Mouse (Mus musculus): Measurements from ENCODE around the gene Muc1. TPM values are rescaled to one million over a fixed set of nuclear protein-coding genes. Genes with fewer than 3 reads are reported as not detected.
A peak's percentile ranks its signal among the peaks of the same experiment; 100 is the strongest.

Muc1 gene
- polyA plus RNA-seq, 1 experiment from 2014 or later: 1.7 TPM

DNA sequence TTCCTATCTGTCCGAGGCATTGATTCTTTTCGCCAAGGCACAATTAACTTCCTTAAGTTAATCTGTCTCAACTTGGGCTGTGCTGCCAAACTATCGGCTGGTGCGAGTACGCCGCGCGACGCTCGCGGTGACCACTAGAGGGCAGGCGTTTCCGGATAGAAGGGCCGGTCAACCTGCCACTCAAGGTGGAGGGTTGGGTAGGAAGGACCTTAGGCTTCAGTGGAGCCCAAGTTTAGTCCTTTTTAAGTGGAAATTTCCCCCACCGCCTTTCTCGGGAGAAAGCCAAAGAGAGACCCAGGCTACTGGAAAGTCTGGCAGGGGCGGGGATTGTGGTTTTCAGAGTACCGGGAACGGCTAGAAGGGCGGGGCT is 692 bp upstream of the Muc1 start:
- Histone ChIP-seq H3K4me3 (peak overlapping the region; percentile 91), H3K27me3 (ENCODE audit: poor library complexity, severe bottlenecking) (peaks cover 43% of the 10 kb centered on the region), H3K9me3 (no peaks in the 10 kb centered on the region), H3K27ac (peak overlapping the region; percentile 99), H3K4me1 (peaks cover 84% of the 10 kb centered on the region), H3K36me3 (replicated peaks) (peaks cover 44% of the 10 kb centered on the region)
- 1% methylated on average over 20 of the region's 20 CpGs for WGBS
- peak; percentile 90 for DNase-seq (ENCODE audit: extremely low spot score, low spot score)

DNA sequence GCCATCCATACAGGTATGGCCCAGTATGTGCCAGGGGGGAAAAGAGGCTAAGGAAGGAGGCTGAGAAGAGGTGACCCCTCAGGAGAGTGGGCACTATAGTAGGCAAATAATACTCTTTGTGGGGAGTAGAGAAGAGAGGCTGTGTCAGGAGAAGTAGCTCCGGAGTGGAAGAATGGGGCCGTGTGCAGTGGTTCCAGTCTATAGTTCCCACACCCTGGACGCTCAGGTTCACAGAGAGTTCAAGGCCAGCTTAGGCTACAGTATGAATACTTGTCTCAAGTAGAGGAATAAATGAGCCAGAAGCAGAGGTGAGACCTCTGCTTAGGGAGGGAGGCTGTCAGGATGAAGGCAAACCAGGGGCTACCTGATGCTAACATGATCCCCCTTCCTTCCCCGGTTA is 419 bp downstream of the Muc1 start:
- WGBS: 56% methylated on average over 4 of the region's 4 CpGs

DNA sequence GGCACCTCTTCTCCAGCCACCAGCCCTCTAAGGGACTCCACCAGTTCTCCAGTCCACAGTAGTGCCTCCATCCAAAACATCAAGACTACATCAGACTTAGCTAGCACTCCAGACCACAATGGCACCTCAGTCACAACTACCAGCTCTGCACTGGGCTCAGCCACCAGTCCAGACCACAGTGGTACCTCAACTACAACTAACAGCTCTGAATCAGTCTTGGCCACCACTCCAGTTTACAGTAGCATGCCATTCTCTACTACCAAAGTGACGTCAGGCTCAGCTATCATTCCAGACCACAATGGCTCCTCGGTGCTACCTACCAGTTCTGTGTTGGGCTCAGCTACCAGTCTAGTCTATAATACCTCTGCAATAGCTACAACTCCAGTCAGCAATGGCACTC is 1.7 kb downstream of the Muc1 start:
- Histone ChIP-seq H3K4me3 (no peak overlapping the region), H3K36me3 (replicated peaks) (peaks cover 39% of the 10 kb centered on the region), H3K27ac (peak overlapping the region; percentile 46; the same call in 1 of the 2 replicates), H3K9me3 (no peaks in the 10 kb centered on the region), H3K27me3 (ENCODE audit: poor library complexity, severe bottlenecking) (peaks cover 44% of the 10 kb centered on the region), H3K4me1 (peaks cover 60% of the 10 kb centered on the region)
- 92% methylated on average over 2 of the region's 2 CpGs for WGBS
- DNase-seq (ENCODE audit: extremely low spot score, low spot score): no peak

More for the DNA sequence above, 419 bp downstream of the Muc1 start:
- H3K27me3 ChIP-seq (ENCODE audit: poor library complexity, severe bottlenecking): peaks cover 43% of the 10 kb centered on the region
- peaks cover 73% of the 10 kb centered on the region for H3K4me1 ChIP-seq
- peaks cover 43% of the 10 kb centered on the region for H3K36me3 ChIP-seq (replicated peaks)
- H3K9me3 ChIP-seq: no peaks in the 10 kb centered on the region
- peak overlapping the region; percentile 99; the same call in 1 of the 2 replicates for H3K27ac ChIP-seq
- no peak for DNase-seq (ENCODE audit: extremely low spot score, low spot score)
- H3K4me3 ChIP-seq: 0 out of 2 replicates have a peak overlapping the region, but pooled peaks have one; percentile 91

DNA sequence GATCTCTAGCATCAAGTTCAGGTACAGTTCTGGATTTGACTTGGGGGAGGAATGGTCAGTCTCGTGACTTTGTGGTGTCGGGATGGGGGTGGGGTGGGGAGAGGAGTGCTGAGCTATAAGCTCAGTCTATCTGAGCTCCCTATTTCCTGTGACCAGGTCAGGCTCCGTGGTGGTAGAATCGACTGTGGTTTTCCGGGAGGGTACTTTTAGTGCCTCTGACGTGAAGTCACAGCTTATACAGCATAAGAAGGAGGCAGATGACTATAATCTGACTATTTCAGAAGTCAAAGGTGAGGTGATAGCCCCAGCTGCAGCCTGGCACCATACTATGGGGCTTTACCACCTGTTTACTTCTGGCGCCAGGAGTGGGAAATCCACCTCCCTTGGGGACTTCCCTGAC is 2.5 kb downstream of the Muc1 start:
- Histone ChIP-seq H3K36me3 (replicated peaks) (peaks cover 42% of the 10 kb centered on the region), H3K27me3 (ENCODE audit: poor library complexity, severe bottlenecking) (peaks cover 36% of the 10 kb centered on the region)
- WGBS: 76% methylated on average over 7 of the region's 7 CpGs

DNA sequence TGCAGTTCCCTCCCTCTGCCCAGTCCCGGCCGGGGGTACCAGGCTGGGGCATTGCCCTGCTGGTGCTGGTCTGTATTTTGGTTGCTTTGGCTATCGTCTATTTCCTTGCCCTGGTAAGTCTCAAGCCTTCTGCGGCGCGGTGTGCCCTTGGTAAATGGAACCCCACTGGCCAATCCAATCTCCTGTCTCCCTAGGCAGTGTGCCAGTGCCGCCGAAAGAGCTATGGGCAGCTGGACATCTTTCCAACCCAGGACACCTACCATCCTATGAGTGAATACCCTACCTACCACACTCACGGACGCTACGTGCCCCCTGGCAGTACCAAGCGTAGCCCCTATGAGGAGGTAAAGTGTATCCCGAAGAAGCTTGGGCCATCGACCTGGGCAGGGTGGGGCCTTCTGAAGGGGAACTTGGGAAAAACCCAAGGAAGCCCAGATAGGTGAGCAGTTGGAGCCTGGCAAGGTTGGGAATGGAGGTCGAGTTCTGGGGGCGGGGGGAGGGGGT is 3.0 kb downstream of the Muc1 start:
- no peaks in the 10 kb centered on the region for H3K9me3 ChIP-seq
- 76% methylated on average over 16 of the region's 16 CpGs for WGBS
- H3K27ac ChIP-seq: no peak overlapping the region
- H3K27me3 ChIP-seq (ENCODE audit: poor library complexity, severe bottlenecking): peaks cover 34% of the 10 kb centered on the region
- peaks cover 48% of the 10 kb centered on the region for H3K4me1 ChIP-seq
- no peak overlapping the region for H3K4me3 ChIP-seq
- peaks cover 47% of the 10 kb centered on the region for H3K36me3 ChIP-seq (replicated peaks)
- DNase-seq (ENCODE audit: extremely low spot score, low spot score): no peak

More for the DNA sequence above, 2.5 kb downstream of the Muc1 start:
- no peaks in the 10 kb centered on the region for H3K9me3 ChIP-seq
- no peak overlapping the region for H3K4me3 ChIP-seq
- H3K27ac ChIP-seq: no peak overlapping the region
- peaks cover 53% of the 10 kb centered on the region for H3K4me1 ChIP-seq
- DNase-seq (ENCODE audit: extremely low spot score, low spot score): no peak

DNA sequence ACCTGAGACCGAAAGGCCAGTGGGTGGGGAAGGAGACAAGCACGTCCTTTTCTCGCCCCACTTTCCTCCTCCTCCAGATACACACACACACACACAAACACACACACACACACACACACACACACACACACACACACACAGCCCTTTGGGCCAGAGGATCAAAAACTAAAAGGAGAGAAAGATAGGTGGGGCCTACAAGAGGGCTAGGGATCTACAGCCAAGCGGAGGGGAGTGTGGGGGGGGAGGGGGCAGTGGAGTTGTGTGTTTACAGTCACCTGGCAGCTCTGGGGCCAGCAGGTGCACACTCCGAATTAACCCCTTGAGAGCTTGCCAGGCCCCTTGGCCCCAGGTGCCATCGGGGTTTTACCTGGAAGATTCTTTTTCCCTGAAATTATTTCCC is 3.8 kb downstream of the Muc1 start:
- Histone ChIP-seq H3K27me3 (ENCODE audit: poor library complexity, severe bottlenecking) (peaks cover 34% of the 10 kb centered on the region), H3K4me3 (no peak overlapping the region), H3K4me1 (peaks cover 40% of the 10 kb centered on the region), H3K36me3 (replicated peaks) (peaks cover 55% of the 10 kb centered on the region), H3K27ac (no peak overlapping the region), H3K9me3 (no peaks in the 10 kb centered on the region)
- WGBS: 65% methylated on average over 6 of the region's 6 CpGs
- no peak for DNase-seq (ENCODE audit: extremely low spot score, low spot score)

DNA sequence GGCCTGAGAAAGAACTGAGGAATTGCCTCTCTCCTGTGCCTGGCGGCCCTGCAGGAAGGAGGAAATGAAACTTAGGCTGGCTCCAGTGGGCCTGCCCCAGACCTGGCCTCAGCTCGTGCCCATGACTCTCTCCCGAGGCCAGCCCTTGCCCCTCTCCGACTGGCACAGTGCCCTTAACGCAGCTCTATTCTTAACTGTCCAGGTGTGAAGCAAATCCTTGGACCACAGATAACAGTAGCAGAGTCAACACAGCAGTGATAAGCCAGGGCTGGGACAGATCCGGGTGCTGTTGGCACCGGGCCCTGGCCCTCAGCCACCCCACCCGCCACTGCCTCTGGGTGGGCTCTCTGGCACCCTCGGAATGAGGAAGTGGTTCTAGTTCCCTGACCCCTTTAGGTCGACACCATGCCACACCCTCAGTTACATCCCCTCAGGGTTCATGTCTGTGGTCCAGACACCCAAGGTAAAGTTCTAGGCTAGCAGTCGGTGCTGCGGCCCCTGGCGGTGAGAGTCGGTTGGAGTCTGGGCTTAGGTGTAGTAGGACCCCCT is 4.8 kb downstream of the Muc1 start:
- Histone ChIP-seq H3K4me1 (peaks cover 38% of the 10 kb centered on the region), H3K27ac (no peak overlapping the region), H3K36me3 (replicated peaks) (peaks cover 65% of the 10 kb centered on the region), H3K27me3 (ENCODE audit: poor library complexity, severe bottlenecking) (peaks cover 33% of the 10 kb centered on the region), H3K9me3 (no peaks in the 10 kb centered on the region), H3K4me3 (no peak overlapping the region)
- 88% methylated on average over 14 of the region's 14 CpGs for WGBS
- no peak for DNase-seq (ENCODE audit: extremely low spot score, low spot score)

DNA sequence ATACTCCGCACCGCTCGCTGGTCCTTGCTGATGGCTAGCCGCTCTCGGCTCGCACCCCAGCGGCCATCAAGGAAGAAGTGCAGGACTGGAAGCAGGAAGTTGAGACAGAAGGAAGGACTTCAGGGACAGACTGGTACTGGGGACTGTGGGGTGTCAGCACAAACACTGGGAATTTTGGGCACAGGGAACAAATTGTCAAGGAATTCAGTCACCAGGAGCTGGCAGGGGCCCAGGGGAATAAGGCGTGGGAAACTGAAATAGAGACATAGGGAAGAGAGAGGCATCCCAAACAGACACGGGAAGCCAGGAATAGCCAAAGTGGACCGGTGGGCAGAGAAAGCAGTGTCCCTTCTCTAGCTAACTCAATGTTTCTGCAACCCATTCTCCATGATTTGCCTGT is 7.7 kb downstream of the Muc1 start:
- Histone ChIP-seq H3K9me3 (no peaks in the 10 kb centered on the region), H3K4me3 (no peak overlapping the region), H3K36me3 (replicated peaks) (peaks cover 66% of the 10 kb centered on the region), H3K27me3 (ENCODE audit: poor library complexity, severe bottlenecking) (peaks cover 11% of the 10 kb centered on the region; the same call in 1 of the 2 replicates), H3K27ac (peak overlapping the region; percentile 36; the same call in 1 of the 2 replicates), H3K4me1 (peaks cover 23% of the 10 kb centered on the region)
- 95% methylated on average over 10 of the region's 10 CpGs for WGBS
- DNase-seq (ENCODE audit: extremely low spot score, low spot score): no peak

DNA sequence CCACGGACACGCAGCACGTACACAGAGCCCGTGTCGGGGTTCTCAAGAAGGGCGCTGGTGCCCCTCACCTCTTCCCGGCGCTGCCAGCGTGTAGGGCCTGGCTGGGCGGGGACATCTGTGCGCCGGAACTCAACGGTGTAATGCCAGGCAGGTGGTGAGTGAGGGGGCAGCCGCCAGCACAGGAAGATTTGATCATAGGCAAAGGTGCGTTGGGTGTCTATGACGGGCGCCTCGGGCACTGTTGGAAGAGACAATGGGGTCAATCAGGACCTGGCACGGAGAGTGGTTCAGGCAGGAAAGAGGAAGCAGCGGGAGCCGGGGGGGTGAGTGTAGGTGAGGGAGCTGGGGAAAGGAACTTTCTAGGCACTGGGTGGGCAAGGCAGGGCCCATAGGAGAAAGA is 8.8 kb downstream of the Muc1 start:
- WGBS: 94% methylated on average over 21 of the region's 21 CpGs
- Histone ChIP-seq H3K4me1 (peaks cover 13% of the 10 kb centered on the region), H3K9me3 (no peaks in the 10 kb centered on the region), H3K27me3 (ENCODE audit: poor library complexity, severe bottlenecking) (0 out of 2 replicates have a peak, but pooled peaks cover 6% of the 10 kb centered on the region), H3K4me3 (no peak overlapping the region), H3K27ac (no peak overlapping the region), H3K36me3 (replicated peaks) (peaks cover 69% of the 10 kb centered on the region)
- no peak for DNase-seq (ENCODE audit: extremely low spot score, low spot score)

DNA sequence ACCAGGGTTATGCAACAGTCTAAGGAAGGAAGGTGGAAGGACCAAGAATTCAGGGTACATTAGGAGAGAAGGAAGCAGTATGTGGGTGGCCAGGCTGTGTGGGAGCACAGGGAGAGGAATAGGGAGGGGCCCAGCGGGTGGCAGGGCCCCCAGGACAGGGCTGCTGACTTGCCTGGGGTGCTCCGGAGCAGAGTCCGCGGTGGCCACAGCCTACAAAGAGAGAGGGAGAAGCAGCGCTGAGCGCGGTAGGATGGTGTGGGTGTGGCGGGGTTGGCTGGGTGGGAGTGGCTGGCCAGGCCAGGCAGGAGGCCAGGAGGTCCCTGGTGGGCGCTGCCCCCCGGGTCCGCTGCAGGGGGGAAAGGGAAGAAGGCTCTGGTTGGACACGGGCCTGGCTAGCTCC is 9.6 kb downstream of the Muc1 start:
- Histone ChIP-seq H3K27me3 (ENCODE audit: poor library complexity, severe bottlenecking) (peaks cover 9% of the 10 kb centered on the region), H3K27ac (peak overlapping the region; percentile 31; the same call in 1 of the 2 replicates), H3K4me3 (no peak overlapping the region), H3K4me1 (peaks cover 13% of the 10 kb centered on the region), H3K36me3 (replicated peaks) (peaks cover 64% of the 10 kb centered on the region), H3K9me3 (no peaks in the 10 kb centered on the region)
- 76% methylated on average over 12 of the region's 12 CpGs for WGBS
- DNase-seq (ENCODE audit: extremely low spot score, low spot score): no peak

DNA sequence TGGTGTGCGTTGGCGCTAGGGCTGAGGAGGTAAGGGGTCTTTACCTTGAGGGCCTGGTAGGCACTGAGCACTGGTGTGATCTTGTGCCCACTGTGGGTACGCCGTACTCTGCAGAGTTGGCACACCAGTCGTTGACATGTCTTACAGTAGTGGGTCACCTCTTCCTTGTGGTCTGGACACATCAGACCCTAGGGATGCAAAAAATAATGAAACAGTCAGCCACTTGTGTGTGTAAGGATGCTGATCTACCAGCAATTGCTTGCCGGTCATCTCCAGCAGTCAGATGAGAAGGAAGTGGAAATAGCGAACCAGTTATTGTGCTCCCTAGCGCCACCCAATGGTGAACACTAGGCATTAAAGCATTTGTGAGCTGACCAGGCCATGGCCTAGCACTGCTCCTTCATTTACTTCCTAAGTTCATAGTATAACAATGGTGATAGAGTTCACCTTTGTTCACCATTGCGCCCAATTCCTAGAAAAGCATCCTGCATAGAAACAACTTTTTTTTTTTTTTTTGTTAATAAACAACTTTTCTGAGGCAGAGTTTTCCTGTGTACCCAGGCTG is 13.6 kb downstream of the Muc1 start:
- Histone ChIP-seq H3K27ac (no peak overlapping the region), H3K4me1 (peaks cover 51% of the 10 kb centered on the region), H3K36me3 (replicated peaks) (peaks cover 30% of the 10 kb centered on the region), H3K9me3 (no peaks in the 10 kb centered on the region), H3K4me3 (no peak overlapping the region), H3K27me3 (ENCODE audit: poor library complexity, severe bottlenecking) (peaks cover 30% of the 10 kb centered on the region)
- WGBS: 76% methylated on average over 9 of the region's 9 CpGs
- DNase-seq (ENCODE audit: extremely low spot score, low spot score): peak; percentile 43

DNA sequence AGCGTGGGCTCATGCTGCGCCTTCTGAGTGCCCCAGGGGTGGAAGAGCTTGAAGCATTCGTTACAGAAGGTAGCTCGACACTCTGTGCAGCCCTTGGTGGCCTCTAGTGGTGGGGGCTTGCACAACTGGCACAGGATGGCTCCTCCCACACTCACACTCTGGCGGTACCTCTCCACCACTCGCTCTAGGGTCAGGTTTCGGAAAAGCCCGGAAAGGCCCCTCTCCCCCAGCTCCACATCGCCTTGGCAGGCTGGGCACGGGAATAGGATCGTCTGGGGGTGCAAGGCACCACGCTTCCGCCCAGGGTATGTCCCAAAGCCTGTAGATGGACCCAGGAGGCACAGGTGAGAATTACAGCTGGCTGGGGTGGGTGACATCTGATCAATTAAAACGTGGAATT is 14.8 kb downstream of the Muc1 start:
- WGBS: 9% methylated on average over 14 of the region's 14 CpGs
- Histone ChIP-seq H3K27me3 (ENCODE audit: poor library complexity, severe bottlenecking) (peaks cover 30% of the 10 kb centered on the region), H3K4me3 (peak overlapping the region; percentile 83), H3K9me3 (no peaks in the 10 kb centered on the region), H3K36me3 (replicated peaks) (peaks cover 30% of the 10 kb centered on the region), H3K27ac (peak overlapping the region; percentile 69), H3K4me1 (peaks cover 54% of the 10 kb centered on the region)
- peak; percentile 59 for DNase-seq (ENCODE audit: extremely low spot score, low spot score)

DNA sequence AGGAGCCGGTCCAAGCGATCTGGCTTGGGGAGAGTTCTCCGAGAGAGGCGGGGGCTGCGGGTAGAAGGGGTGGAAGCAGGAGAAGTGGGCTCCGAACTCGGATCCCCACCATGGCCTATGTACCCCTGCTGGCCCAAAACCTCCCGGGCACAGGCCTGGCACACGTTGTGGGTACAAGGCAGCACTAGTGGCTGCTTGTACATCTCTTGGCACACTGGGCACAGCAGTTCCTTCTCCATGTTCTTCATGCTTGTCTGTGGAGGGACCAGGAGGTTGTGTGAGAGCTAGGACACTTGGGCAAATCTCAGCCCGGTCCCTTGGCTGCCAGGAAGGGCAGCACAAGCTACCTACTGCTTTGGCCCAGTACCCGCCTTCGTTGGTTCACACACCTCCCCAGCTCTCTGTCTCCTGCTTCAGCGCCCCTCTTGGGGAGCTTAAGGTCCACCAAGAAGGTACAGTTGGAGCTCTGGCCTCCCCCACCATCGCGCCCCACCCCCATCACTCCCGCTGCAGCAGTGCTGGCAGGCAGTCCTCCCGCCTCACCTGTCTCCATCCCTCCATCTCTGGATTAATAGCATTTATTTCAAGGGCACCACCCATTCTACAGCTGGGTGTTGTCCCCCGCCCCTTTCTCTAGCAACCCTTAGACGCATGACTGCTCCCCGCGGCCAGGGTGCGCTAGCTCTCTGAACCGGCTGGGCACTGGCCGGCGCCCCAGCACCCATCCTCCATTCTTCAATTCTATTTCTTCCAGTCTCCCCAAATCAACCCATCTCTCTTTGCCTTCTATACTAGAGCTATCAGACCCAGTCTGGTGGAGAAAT is 15.5 kb downstream of the Muc1 start:
- H3K4me3 ChIP-seq: peak overlapping the region; percentile 83
- peaks cover 31% of the 10 kb centered on the region for H3K36me3 ChIP-seq (replicated peaks)
- peaks cover 30% of the 10 kb centered on the region for H3K27me3 ChIP-seq (ENCODE audit: poor library complexity, severe bottlenecking)
- peak overlapping the region; percentile 94 for H3K27ac ChIP-seq
- WGBS: 10% methylated on average over 25 of the region's 25 CpGs
- H3K4me1 ChIP-seq: peaks cover 53% of the 10 kb centered on the region
- no peak for DNase-seq (ENCODE audit: extremely low spot score, low spot score)
- H3K9me3 ChIP-seq: no peaks in the 10 kb centered on the region
